Mouse (Mus musculus) limb, embryonic 10.5 days (tissue): ENCODE results near the gene St6galnac1. TPM values are rescaled to one million over a fixed set of nuclear protein-coding genes. Genes with fewer than 3 reads are reported as not detected.
"Not testable (repeated sequence)": the region's sequence is repeated elsewhere in the genome, so short reads cannot be mapped to it uniquely, and the experiment has no call there.

Source experiments
- DNase-seq: peaks from one replicate; pipeline ENCODE4 v3.0.0-alpha.2; 2017; ENCODE audit warnings: low spot score
- H3K27ac ChIP-seq: fragments of 300-500 bp; sonication (generic); 2 replicates; pipeline ENCODE4 v1.5.1; 2016; ENCODE audit warnings: mild to moderate bottlenecking
- H3K27me3 ChIP-seq: fragments of 300-500 bp; sonication (generic); 2 replicates; pipeline ENCODE4 v1.6.1; 2016; ENCODE audit warnings: low read depth, mild to moderate bottlenecking; ENCODE audit not compliant: poor library complexity, severe bottlenecking
- H3K36me3 ChIP-seq: fragments of 300-500 bp; sonication (generic); 2 replicates; pipeline ENCODE4 v1.6.1; 2016; ENCODE audit warnings: mild to moderate bottlenecking, moderate library complexity
- H3K4me1 ChIP-seq: fragments of 300-500 bp; sonication (generic); 2 replicates; pipeline ENCODE4 v1.6.1; 2016
- H3K4me3 ChIP-seq: fragments of 300-500 bp; sonication (generic); 2 replicates; pipeline ENCODE4 v1.5.1; 2016; ENCODE audit warnings: mild to moderate bottlenecking, moderate library complexity
- H3K9me3 ChIP-seq: fragments of 300-500 bp; sonication (generic); replicated peaks from 2 replicates; pipeline ENCODE4 v1.6.1; 2016; ENCODE audit warnings: mild to moderate bottlenecking
- WGBS: fragments of 180-500 bp; shearing (Covaris S2); methylation state at CpG from one replicate; pipeline ENCODE4 v1.1.7; 2016; 5-methylcytosine and 5-hydroxymethylcytosine counted together
- polyA plus RNA-seq: library from polyadenylated mRNA; unstranded; fragments of >200 nt; fragmentation: Nextera tagmentation; extraction: Ambion mirVana; gene quantifications from 2 replicates; pipeline ENCODE4 v1.2.1, GENCODE M21; 2016

St6galnac1 gene
- polyA plus RNA-seq, 1 experiment from 2014 or later, result not detected

GRCm38 (mm10) chr11:116745457-116745856 is 29.9 kb downstream of the St6galnac1 start:
- DNase-seq, H3K36me3 ChIP-seq, H3K27me3 ChIP-seq, H3K4me1 ChIP-seq, H3K9me3 ChIP-seq, H3K27ac ChIP-seq, H3K4me3 ChIP-seq: not testable (repeated sequence)
- whole genome bisulfite sequencing, result 74% methylated on average over 2 of the region's 2 CpGs

- Histone ChIP-seq H3K27ac (no peak overlapping the region), H3K9me3 (no peaks in the 10 kb centered on the region), H3K4me3 (no peak overlapping the region), H3K4me1 (no peaks in the 10 kb centered on the region), H3K36me3 (no peaks in the 10 kb centered on the region), H3K27me3 (no peaks in the 10 kb centered on the region)
- WGBS, result 46% methylated on average over 11 of the region's 11 CpGs
- DNase-seq, result peak; percentile 50
Observed at GRCm38 (mm10) chr11:116738411-116738810, 36.9 kb downstream of the St6galnac1 start.

GRCm38 (mm10) chr11:116732536-116732935 is 42.8 kb downstream of the St6galnac1 start:
- no peak for DNase-seq
- no peaks in the 10 kb centered on the region for H3K27me3 ChIP-seq
- H3K36me3 ChIP-seq, result no peaks in the 10 kb centered on the region
- no peak overlapping the region for H3K27ac ChIP-seq
- H3K4me3 ChIP-seq, result no peak overlapping the region
- 87% methylated on average over 4 of the region's 4 CpGs for WGBS
- no peaks in the 10 kb centered on the region for H3K9me3 ChIP-seq
- H3K4me1 ChIP-seq, result no peaks in the 10 kb centered on the region

- not testable (repeated sequence) for H3K27me3 ChIP-seq, DNase-seq, H3K36me3 ChIP-seq, H3K4me3 ChIP-seq, H3K27ac ChIP-seq, H3K4me1 ChIP-seq, H3K9me3 ChIP-seq
- WGBS, result 91% methylated on average over 6 of the region's 6 CpGs
Observed at GRCm38 (mm10) chr11:116731060-116731580, 44.2 kb downstream of the St6galnac1 start.

- Histone ChIP-seq H3K4me3 (no peak overlapping the region), H3K36me3 (no peaks in the 10 kb centered on the region), H3K4me1 (peaks cover 12% of the 10 kb centered on the region; the same call in 1 of the 2 replicates), H3K9me3 (no peaks in the 10 kb centered on the region), H3K27me3 (no peaks in the 10 kb centered on the region), H3K27ac (no peak overlapping the region)
- 87% methylated on average over 9 of the region's 9 CpGs for WGBS
- DNase-seq, result no peak
Observed at GRCm38 (mm10) chr11:116729276-116730008, 45.9 kb downstream of the St6galnac1 start.

GRCm38 (mm10) chr11:116726156-116726555 is 49.2 kb downstream of the St6galnac1 start:
- no peak overlapping the region for H3K4me3 ChIP-seq
- no peak for DNase-seq
- H3K9me3 ChIP-seq, result no peaks in the 10 kb centered on the region
- H3K36me3 ChIP-seq, result no peaks in the 10 kb centered on the region
- no peak overlapping the region for H3K27ac ChIP-seq
- 85% methylated on average over 3 of the region's 3 CpGs for WGBS
- H3K4me1 ChIP-seq, result peaks cover 17% of the 10 kb centered on the region
- no peaks in the 10 kb centered on the region for H3K27me3 ChIP-seq

GRCm38 (mm10) chr11:116725031-116725948 is 50.0 kb downstream of the St6galnac1 start:
- WGBS, result 44% methylated on average over 27 of the region's 27 CpGs
- peak; percentile 38 for DNase-seq
- no peaks in the 10 kb centered on the region for H3K9me3 ChIP-seq
- H3K4me1 ChIP-seq, result peaks cover 17% of the 10 kb centered on the region
- peak overlapping the region; percentile 24 for H3K4me3 ChIP-seq
- no peaks in the 10 kb centered on the region for H3K36me3 ChIP-seq
- no peaks in the 10 kb centered on the region for H3K27me3 ChIP-seq
- H3K27ac ChIP-seq, result peak overlapping the region; percentile 50; the same call in 1 of the 2 replicates

- WGBS, result 93% methylated on average over 5 of the region's 5 CpGs
- DNase-seq, result no peak
- H3K27ac ChIP-seq, result no peak overlapping the region
Observed at GRCm38 (mm10) chr11:116723064-116723463, 52.2 kb downstream of the St6galnac1 start.

GRCm38 (mm10) chr11:116721548-116722271 is 53.6 kb downstream of the St6galnac1 start:
- H3K9me3 ChIP-seq, result no peaks in the 10 kb centered on the region
- H3K4me3 ChIP-seq, result no peak overlapping the region
- peaks cover 14% of the 10 kb centered on the region for H3K4me1 ChIP-seq
- 81% methylated on average over 9 of the region's 9 CpGs for WGBS
- H3K27me3 ChIP-seq, result no peaks in the 10 kb centered on the region
- H3K27ac ChIP-seq, result peak overlapping the region; percentile 17; the same call in 1 of the 2 replicates
- DNase-seq, result no peak
- H3K36me3 ChIP-seq, result no peaks in the 10 kb centered on the region

More at GRCm38 (mm10) chr11:116723064-116723463, 52.2 kb downstream of the St6galnac1 start:
- Histone ChIP-seq H3K4me3 (no peak overlapping the region), H3K27me3 (no peaks in the 10 kb centered on the region), H3K9me3 (no peaks in the 10 kb centered on the region), H3K4me1 (peaks cover 17% of the 10 kb centered on the region), H3K36me3 (no peaks in the 10 kb centered on the region)

- DNase-seq, result no peak
- Histone ChIP-seq H3K36me3 (no peaks in the 10 kb centered on the region), H3K4me3 (no peak overlapping the region), H3K27me3 (no peaks in the 10 kb centered on the region), H3K9me3 (no peaks in the 10 kb centered on the region), H3K4me1 (peaks cover 11% of the 10 kb centered on the region), H3K27ac (no peak overlapping the region)
- WGBS, result 88% methylated on average over 15 of the region's 15 CpGs
Observed at GRCm38 (mm10) chr11:116720319-116720865, 54.9 kb downstream of the St6galnac1 start.
